Mouse (Mus musculus) frontal cortex, postnatal 14 days (tissue): Measurements from ENCODE around the gene Gm14151.
"Not testable (repeated sequence)": the region's sequence is repeated elsewhere in the genome, so short reads cannot be mapped to it uniquely, and the experiment has no call there.

ENCODE experiments used
- DNase-seq, 2 experiments: peaks; one replicate each; pipeline ENCODE4 v3.0.0; 2022; ENCODE audit warnings: low spot score in 2 of 2

Gene Gm14151

GRCm38 (mm10) chr2:151092250-151092649, at the start of gene Gm14151:
TSS of gene Gm14151 (minus strand) at chr2:151092350.
- DNase-seq, result not testable (repeated sequence)

DNA sequence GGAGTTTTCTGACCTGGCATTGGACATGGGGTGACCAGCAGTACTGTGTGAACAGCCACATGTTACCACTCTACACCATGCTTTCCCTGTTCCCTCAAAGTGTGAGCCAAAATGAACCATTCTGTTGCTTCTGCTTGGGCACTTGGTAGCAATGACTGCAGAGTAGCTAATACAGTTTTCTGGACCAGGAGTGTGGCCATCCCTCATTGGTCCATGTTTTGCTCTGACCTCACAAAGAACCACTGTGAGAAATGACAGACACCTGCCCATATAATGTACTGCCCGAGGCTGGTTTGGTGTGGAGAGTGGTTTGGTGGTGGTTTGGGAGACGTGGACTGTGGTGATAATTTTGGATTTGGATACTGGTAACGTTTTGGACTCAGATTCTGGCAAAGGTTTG, 5.8 kb upstream of the Gm14151 start, which contains the start of gene Gm14147:
Gene Gm14147 (plus strand): TSS at position 301 of the 400 bp plus-strand sequence.
- DNase-seq, result not testable (repeated sequence)

GRCm38 (mm10) chr2:151056637-151057036, 35.5 kb downstream of the Gm14151 start:
- no peak for DNase-seq

DNA sequence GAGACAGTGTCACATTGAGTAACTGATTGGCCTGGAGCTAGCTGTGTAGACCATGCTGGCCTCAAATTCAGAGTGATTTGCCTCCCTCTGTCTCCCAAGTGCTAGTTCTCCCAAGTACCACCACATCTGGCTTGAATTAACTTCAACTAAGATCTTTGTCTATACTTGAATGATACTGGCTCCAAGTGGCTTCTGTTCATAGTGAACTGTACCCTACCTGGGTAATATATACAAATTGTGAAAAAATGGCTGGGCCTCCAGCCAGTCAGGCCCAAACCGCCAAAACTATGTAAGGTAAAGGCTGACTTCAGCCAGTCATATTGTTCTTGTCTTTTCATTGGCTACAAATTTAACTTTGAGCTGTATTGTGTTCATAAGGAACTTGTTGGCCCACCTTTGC, 51.7 kb downstream of the Gm14151 start:
- DNase-seq, result no peak

- no peak for DNase-seq
Measured at GRCm38 (mm10) chr2:151039726-151040125, 52.4 kb downstream of the Gm14151 start.

- DNase-seq, result peak; percentile 90
Measured at GRCm38 (mm10) chr2:151039232-151039695, 52.9 kb downstream of the Gm14151 start, which contains the start of the genes Ninl and Nanp. TSS of gene Ninl (minus strand) at chr2:151039382. TSS of gene Nanp (minus strand) at chr2:151039398.

DNA sequence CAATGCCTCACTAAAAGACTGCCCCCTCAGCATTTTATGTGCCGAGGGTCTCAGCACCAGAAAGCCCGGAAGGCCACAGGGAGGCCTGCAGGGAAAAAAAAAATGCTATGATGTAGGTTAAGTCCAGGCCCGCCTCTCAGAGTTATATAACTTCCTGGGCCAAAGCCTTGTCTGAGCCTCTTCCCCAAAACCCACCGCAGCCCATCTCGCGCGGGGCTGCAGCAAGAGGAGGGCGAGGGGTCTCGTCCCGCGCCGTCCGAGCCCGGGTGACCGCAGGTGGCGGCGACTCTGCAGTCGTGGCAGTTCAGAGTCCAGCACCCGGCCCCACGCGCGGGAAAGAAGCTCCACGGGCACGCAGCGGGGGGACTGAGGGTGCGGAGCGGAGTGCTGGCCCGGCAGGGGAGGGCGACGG, 53.3 kb downstream of the Gm14151 start:
- DNase-seq, result no peak

DNA sequence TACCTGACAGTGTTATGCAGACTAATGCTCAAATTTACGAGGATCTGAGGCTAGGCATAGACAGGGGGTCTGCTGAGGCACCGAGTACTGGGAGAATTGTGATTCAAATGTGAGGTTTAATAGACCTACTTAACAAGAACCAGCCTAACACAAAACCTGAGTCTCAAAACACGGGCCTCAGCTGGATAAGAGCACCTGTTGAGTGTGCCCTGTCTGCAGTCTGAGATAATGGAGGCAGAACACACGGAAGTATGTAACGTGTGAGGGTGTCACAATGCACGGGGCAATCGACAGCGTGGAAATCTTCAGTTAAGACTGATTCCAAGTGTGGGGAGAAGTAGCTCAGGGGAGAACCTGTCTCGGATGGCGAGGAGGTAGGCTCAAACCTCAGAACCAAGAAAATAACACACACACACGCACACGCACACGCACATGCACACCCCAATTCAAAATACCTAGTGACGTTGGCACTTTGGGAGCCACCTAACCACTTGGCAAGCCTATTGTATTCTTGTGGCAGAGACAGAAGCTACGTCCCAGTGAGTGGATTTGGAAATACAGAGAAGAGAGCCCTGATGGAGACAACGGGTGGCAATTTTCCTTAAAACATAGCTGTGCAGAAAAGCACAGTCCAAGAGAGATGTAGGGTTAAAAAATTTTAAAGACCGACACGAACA, 54.1 kb downstream of the Gm14151 start:
- no peak for DNase-seq

DNA sequence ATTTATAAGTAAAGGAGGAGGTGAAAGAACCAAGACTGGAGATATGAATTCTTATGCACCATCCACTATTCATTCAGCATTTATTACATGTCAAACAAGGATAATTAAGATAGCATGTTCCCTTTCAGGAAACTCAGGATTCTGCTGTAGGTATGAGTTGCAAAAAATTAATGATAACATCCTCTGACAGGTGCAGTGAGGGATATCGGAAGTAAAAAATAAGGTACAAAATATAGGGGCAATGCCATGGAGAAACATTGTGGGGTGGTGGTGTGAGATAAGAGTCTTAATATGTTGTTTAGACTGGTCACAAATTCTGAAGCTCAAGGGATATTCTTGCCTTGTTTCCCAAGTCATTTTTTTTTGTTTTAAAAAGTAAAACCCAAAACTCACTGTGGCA, 54.9 kb downstream of the Gm14151 start:
- no peak for DNase-seq
